Mouse (Mus musculus) liver, postnatal 0 days (tissue): ENCODE results near the gene Mast3.

ENCODE experiments used
- CTCF ChIP-seq: sonication (generic); IDR thresholded peaks from 2 replicates; pipeline ENCODE4 v1.5.1; 2016; ENCODE audit warnings: antibody characterized with exemption, low read depth
- EP300 ChIP-seq: IDR thresholded peaks from 2 replicates; pipeline ENCODE4 v1.6.1; 2016; ENCODE audit warnings: antibody characterized with exemption, low read depth, mild to moderate bottlenecking

- no peak for TF ChIP-seq EP300
- TF ChIP-seq CTCF = no peak
Observed at GRCm38 (mm10) chr8:70800648-70801047, 4.2 kb downstream of the Mast3 start.
